Comparison of ENCODE assay signal across 10 mouse cellular contexts in the genomic region with DNA sequence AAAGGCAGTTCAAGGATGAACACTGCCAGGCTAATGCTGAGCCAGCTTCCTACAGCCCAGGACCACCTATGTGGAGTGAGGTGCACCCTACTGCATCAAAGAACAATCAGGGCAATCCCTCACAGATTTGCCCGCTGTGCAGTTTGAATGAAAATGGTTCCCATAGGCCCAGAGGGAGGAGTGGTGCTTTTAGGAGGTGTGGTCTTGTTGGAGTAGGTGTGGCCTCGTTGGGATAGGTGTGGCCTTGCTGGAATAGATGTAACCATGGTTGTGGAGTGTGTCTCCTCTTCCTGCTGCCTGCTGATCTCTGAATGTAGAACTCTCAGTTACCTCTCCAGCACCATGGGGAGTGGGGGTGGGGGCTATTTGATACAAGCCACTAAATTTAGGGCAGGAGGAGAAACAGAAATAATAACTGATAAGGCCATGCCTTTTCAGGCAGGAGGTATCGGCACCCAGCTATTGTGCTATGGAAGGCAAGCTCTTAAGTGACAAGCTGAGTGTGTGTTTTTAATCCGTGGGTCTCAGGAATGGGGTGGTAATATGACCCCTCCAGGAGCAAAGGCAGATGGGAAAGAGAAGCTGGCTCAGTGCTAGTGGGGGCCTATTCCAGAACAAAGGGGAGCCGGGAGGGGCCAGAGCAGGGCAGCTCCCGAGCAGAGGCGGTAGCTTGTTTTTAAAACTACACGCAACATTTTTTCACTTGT. TPM values are rescaled to one million over a fixed set of nuclear protein-coding genes. Genes with fewer than 3 reads are reported as not detected.
DNase-seq lines count a peak whose midpoint lies in the region; ATAC-seq and TF ChIP-seq lines count a peak whose summit lies in the region.
"Had no signal": no experiment of that assay in that cellular context is flagged by ENCODE, and none has a peak within 500 bp of the region (broad histone marks: within the 10 kb centered on the region; RNA-seq: fewer than 3 reads in every experiment).

No protein-coding gene starts in this region.

- no peak overlapping the region for H3K9ac ChIP-seq in lung, embryonic 15.5 days
- H3K9ac ChIP-seq in forebrain, embryonic 16.5 days (replicated peaks; ENCODE audit: low read depth, low read length) = no peak overlapping the region

- whole genome bisulfite sequencing in lung, embryonic 15.5 days = 52% methylated on average over 8 of the region's 8 CpGs
- 63% methylated on average over 8 of the region's 8 CpGs for WGBS in lung, adult 2 months
- 40% methylated on average over 8 of the region's 8 CpGs for WGBS in forebrain, embryonic 16.5 days

- H3K27ac ChIP-seq in lung, embryonic 15.5 days = peak overlapping the region; percentile 17; the same call in 1 of the 2 replicates
- peak overlapping the region; percentile 58 for H3K27ac ChIP-seq in forebrain, embryonic 16.5 days (ENCODE audit: low read length)

- H3K27me3 ChIP-seq in lung, embryonic 15.5 days = no peaks in the 10 kb centered on the region
- H3K27me3 ChIP-seq in forebrain, embryonic 16.5 days (replicated peaks; ENCODE audit: control insufficient read depth, insufficient read depth, low read length) = no peaks in the 10 kb centered on the region

- H3K36me3 ChIP-seq in lung, embryonic 15.5 days = no peaks in the 10 kb centered on the region
- H3K36me3 ChIP-seq in forebrain, embryonic 16.5 days (ENCODE audit: control insufficient read depth, insufficient read depth) = no peaks in the 10 kb centered on the region

- TF ChIP-seq POLR2A in lung, adult 2 months (IDR thresholded peaks at IDR 0.05; ENCODE audit: borderline replicate concordance, extremely low read depth, low read depth, low read length) = no peak

- peak; percentile 51; the same call in 1 of the 2 replicates for ATAC-seq in lung, embryonic 15.5 days (ENCODE audit: borderline replicate concordance, extremely low read depth, low FRiP score, low TSS enrichment)
- peak; percentile 18; the same call in 1 of the 2 replicates for ATAC-seq in forebrain, embryonic 16.5 days

- TF ChIP-seq CTCF in lung, adult 2 months (IDR thresholded peaks at IDR 0.05; ENCODE audit: insufficient read depth, low read length) = no peak

- no peaks in the 10 kb centered on the region for H3K9me3 ChIP-seq in lung, embryonic 15.5 days
- no peaks in the 10 kb centered on the region for H3K9me3 ChIP-seq in forebrain, embryonic 16.5 days (ENCODE audit: control insufficient read depth, low read length)

- H3K4me2 ChIP-seq in lung, embryonic 15.5 days = no peak overlapping the region
- H3K4me2 ChIP-seq in forebrain, embryonic 16.5 days (ENCODE audit: low read length) = no peak overlapping the region

- peaks cover 21% of the 10 kb centered on the region for H3K4me1 ChIP-seq in lung, embryonic 15.5 days
- H3K4me1 ChIP-seq in lung, adult 2 months (ENCODE audit: control insufficient read depth, insufficient read depth, low read length) = no peaks in the 10 kb centered on the region
- H3K4me1 ChIP-seq in forebrain, embryonic 16.5 days (replicated peaks; ENCODE audit: control insufficient read depth, insufficient read depth, low read length) = peaks cover 30% of the 10 kb centered on the region

- DNase-seq in adrenal gland, adult 2 months = peak; percentile 14
- DNase-seq in adrenal gland, postnatal 10 days = no peak
- no peak for DNase-seq in lung, adult 2 months
- peak; percentile 27 for DNase-seq in naive thymus-derived CD4-positive, alpha-beta T cell, adult 2 months (ENCODE audit: low read depth)
- DNase-seq in gastrocnemius, postnatal 4 days (ENCODE audit: low spot score in 2 of 2) = no peak
- no peak for DNase-seq in testis, postnatal 14 days (ENCODE audit: low spot score)
- DNase-seq: thymus, postnatal 25 days had no signal

- no peak overlapping the region for H3K4me3 ChIP-seq in lung, embryonic 15.5 days
- H3K4me3 ChIP-seq in lung, adult 2 months (replicated peaks; ENCODE audit: extremely low read depth, low read depth, low read length) = no peak overlapping the region
- H3K4me3 ChIP-seq in forebrain, embryonic 16.5 days (replicated peaks; ENCODE audit: low read length) = no peak overlapping the region
- H3K4me3 ChIP-seq: myocyte had no signal

RNA-seq across cellular contexts. Expression of a gene that starts 6.5 kb away (rescaled TPM):
- total RNA-seq in adrenal gland, adult 2 months (2021) = 10 to 100 TPM; 30.4 to 36.3 TPM
- 109 and 110 TPM in 2 replicates for polyA plus RNA-seq in adrenal gland, adult 2 months (2012; rRNA removed)
- 10 to 100 TPM; 35.4 to 43.9 TPM for total RNA-seq in adrenal gland, postnatal 10 days (2021)
- polyA plus RNA-seq in lung, embryonic 15.5 days (2015; fragmentation: Nextera tagmentation; extraction: Ambion mirVana) = 64.3 and 72.7 TPM in 2 replicates
- 79.9 and 123 TPM in 2 replicates for polyA plus RNA-seq in lung, adult 2 months (2012; rRNA removed)
- polyA plus RNA-seq in forebrain, embryonic 16.5 days (2015; fragmentation: Nextera tagmentation; extraction: Ambion mirVana) = 82.3 and 89.0 TPM in 2 replicates
- 10 to 100 TPM; 38.1 to 41.7 TPM for total RNA-seq in gastrocnemius, postnatal 4 days (2021)

RNA-seq across cellular contexts. Expression of a gene that starts 26.0 kb away (rescaled TPM):
- 1 to 10 TPM; 1.1 to 1.7 TPM for total RNA-seq in adrenal gland, adult 2 months (2021)
- polyA plus RNA-seq in adrenal gland, adult 2 months (2012; rRNA removed) = 1.6 and 4.2 TPM in 2 replicates
- total RNA-seq in adrenal gland, postnatal 10 days (2021) = 10 to 100 TPM; 24.9 to 61.2 TPM
- polyA plus RNA-seq in lung, embryonic 15.5 days (2015; fragmentation: Nextera tagmentation; extraction: Ambion mirVana) = 18.0 and 19.7 TPM in 2 replicates
- polyA plus RNA-seq in lung, adult 2 months (2012; rRNA removed) = 13.6 and 21.6 TPM in 2 replicates
- 1,170 and 1,210 TPM in 2 replicates for polyA plus RNA-seq in forebrain, embryonic 16.5 days (2015; fragmentation: Nextera tagmentation; extraction: Ambion mirVana)
- 10 to 100 TPM; 74.8 to 91.5 TPM for total RNA-seq in gastrocnemius, postnatal 4 days (2021)

Comparison
In these comparisons a context has a peak if more than half of its experiments do, and no peak if none do; other contexts are left out.
1. DNase-seq: peak in adrenal gland, adult 2 months (single experiment) and naive thymus-derived CD4-positive, alpha-beta T cell, adult 2 months (single experiment); none in adrenal gland, postnatal 10 days (single experiment), lung, adult 2 months (single experiment), gastrocnemius, postnatal 4 days (0 of 2) and testis, postnatal 14 days (single experiment).
2. RNA of a gene that starts 26.0 kb away (polyA plus RNA-seq): 1,170 to 1,210 TPM in forebrain, embryonic 16.5 days; 13.6 to 21.6 TPM in lung, adult 2 months, 18.0 to 19.7 TPM in lung, embryonic 15.5 days and 1.6 to 4.2 TPM in adrenal gland, adult 2 months; every median in the first group is over 10 times any median in the second.